Mouse (Mus musculus) right cerebral cortex, postnatal 4 days (tissue): ENCODE measurements at regions not wholly inside any gene's neighbourhood (a gene's known extent, or its start where the extent isn't known, plus 50 kb on each side); places are given as distances from the start of the nearest gene placed in this dataset.
"Not testable (repeated sequence)": the region's sequence is repeated elsewhere in the genome, so short reads cannot be mapped to it uniquely, and the experiment has no call there.

ENCODE experiments used
- DNase-seq: peaks from one replicate; pipeline ENCODE4 v3.0.0-alpha.2; 2022

DNA sequence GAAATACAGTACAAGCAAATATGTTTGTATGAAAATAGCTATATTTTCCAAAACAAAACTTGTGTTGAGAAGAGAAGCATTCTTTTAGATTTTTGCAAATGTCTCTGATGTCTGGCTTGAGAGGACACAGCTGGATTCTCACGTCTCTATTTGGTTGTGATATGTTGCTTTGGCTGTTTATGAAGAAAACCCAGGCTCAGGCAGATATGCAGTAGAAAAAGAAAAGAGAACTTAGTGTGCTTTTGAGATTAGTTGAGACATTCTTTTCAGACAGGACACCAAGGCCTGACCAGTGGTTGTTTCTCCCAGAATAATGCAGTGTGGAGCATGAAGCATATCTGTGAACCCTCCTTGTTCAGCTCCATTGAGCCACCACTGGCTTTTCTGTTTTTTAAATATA lies 178.8 kb upstream of the Mamld1 start:
- DNase-seq = no peak

DNA sequence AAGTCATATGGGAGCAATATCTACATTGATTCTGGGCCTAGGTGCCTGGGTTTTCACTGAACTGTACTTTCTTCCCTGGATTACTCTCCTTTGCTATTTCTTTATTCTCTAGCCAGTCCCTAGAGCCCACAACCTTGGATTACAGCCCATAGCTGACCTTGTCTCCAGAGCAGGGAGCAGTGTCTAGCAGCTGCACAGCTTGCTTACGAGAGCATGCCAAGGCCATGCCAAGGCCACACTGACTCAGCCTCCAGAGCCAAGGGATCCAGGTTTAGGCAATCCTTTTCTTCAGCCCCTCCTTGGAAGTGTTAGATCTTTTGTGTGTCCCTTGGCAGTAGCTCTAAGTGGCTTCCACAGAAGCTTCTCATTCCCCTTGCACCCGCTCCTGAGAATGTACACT lies 168.7 kb upstream of the Mamld1 start:
- no peak for DNase-seq

DNA sequence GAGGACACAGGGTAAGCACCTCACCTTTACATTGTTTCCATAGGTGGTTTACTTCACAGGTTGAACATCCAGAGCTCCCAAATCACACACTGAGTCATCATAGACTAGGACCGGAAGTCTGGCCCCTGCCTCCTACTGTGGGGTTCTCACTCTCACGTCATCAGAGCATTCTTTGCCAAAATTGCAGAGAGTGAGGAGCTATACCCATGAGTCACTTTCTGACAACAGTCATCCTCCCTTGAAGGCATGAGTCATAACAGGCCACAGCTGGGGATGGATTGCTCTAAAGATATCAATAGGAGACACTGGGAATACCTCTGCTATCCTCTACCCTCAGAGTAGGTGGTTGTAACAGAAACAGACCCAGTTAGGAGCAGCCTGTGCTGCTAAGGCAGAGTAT lies 166.6 kb upstream of the Mamld1 start:
- no peak for DNase-seq

DNA sequence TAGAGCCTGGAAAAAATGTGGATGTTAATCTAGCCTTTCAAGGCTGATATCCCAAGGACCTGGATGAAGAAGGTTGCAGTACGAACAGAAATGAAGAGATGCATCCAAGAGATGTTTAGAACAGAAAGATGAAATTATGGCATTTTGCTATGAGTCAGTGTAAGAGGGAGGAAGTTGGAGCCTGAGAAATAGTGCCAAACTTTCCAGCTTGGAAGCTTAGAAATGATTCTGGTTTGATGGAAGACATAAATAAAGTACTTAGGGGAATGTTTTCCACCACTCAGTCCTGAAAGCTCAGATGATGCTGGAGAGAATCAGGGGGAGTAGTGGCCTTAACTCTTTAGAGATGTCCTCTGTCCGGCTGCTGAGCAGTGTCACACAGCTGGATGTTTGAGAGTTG lies 155.5 kb upstream of the Mamld1 start:
- DNase-seq = no peak

DNA sequence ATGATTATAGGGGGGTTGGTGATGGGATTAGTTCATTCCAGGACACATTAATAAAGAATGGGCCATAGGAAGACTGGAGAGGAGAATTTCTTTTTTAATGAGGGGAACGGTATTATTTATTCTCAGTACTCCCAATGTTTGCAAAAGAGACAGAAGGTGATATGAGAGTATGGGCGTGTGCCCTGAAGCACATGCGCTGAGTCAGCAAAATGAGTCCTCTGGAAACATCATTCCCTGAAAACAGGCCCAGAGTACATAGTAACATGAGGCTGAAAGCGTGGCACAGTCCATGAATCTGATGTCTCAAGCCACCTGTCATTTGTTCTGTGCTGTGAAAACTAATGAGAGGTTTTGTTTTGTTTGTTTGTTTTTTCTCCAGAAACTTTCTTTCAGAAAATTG lies 154.5 kb upstream of the Mamld1 start:
- DNase-seq = no peak

DNA sequence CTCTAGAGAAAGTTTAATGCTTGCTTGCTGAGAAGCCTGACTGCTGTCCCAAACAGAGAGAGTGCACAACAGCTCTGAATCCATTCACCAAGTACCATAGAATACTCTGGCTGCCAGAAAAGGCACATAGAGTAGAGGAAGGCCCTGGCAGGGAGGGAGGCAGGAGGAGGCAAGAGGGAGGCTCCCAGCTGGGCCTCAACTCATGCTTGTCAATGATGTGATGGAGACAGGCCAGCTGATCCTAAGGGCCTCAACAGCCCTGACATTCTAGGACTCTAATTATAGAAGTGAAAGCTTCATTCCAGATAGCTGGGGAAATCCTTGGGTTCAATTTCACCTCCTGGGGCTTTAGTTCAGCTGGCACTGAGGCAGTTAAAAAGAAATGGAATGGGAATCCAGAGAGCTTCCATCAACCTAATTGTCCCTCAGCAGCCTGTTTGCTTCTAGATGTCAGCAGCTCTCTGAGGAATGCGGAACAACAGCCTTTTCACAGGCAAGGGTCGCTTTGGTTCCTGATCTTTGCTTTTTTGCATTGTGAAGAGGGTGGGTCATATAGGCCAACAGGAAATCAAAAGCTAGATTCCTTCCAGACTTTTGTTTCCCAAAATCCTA lies 152.8 kb upstream of the Mamld1 start:
- DNase-seq = no peak

DNA sequence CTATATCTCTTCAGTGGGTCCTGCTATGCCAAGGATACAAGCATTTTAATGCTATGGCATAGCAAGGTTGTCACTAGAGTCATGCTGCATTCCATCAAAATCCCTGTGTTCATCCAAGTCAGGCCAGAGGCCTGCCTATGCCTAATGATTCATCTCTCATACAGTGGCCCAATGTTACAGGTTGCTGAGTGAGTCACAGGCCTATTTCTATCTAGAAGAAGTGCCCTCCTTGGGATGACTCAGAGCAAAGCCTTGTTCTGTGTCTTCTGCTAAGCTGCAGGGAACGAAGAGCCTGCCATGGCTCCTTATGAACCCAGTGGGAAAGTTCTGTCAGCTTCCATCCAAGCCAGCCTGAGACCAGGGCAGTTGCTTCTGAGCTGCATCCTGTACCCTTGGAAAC lies 151.2 kb upstream of the Mamld1 start:
- not testable (repeated sequence) for DNase-seq

DNA sequence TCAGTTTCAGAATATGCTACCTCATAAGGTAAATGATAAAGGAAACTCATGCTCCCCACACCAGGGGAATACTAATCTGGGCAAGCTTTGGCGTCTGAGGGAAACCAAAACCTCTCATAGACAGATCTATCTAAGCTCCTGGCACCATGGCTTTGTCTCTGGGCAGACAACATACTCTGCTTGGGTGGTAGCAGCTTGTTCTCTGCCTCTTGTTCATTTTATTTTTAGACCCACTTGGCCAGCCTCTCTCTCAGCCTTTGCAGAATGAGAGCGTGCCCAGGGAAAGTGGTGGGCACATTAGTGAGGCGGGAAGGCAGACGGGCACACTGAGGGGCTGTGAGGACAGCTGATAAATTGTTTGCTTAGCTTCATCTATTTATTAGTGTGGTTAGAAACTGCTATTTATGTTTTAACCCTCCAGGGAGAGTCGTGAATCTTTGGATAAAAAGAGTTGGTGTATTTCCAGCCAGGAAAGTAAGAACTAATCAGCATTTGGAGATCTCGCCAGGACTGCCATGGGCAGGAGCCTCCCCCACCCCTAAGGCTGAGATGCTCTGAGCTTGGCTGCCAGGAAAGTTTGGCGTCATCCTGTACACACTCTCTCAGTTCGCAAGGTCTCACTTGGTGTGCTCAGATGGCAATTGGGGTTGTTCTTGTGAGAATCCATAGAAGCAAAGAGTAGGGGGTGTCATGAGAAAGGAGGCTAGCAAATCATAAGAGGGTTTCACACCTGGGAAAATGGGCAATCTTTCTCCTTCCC lies 150.2 kb upstream of the Mamld1 start:
- DNase-seq = peak; percentile 3

DNA sequence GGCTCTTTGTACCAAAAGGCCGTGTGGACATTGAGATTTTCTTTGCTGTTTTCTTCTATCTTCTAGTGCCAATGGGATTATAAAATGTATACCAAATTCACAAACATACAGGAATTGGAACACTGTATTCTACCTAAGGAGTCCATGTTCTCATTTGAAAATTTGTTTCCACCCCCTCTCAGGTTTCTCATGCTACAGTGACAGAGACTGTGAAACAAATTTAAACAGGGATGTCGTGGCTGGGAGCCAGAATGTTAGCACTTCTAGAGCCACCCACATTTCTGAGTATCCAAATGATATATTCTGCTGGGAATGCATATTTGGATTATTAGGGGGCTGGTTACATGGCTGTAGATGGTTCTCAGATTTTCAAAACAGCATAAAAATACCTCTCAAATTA lies 124.4 kb upstream of the Mamld1 start:
- DNase-seq = no peak

DNA sequence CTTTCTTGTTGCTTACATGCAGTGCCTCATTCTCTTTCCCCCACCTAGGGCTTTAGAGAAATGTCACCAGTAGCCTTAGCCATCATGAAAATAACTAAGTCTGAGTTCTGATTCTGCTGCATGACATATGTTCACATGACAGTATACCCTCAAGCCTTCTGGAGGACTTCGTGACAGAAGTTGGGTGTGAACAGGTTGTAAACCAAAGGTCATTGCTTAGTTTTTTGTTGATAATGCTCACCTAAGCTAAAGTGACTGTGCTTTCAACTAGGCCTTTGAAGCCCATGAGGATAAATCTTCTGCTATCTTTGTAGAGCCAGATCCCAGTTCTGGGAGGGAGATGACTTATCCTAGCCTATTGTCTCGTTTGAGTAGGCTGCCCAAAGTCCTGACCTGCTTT lies 118.1 kb upstream of the Mamld1 start:
- no peak for DNase-seq

DNA sequence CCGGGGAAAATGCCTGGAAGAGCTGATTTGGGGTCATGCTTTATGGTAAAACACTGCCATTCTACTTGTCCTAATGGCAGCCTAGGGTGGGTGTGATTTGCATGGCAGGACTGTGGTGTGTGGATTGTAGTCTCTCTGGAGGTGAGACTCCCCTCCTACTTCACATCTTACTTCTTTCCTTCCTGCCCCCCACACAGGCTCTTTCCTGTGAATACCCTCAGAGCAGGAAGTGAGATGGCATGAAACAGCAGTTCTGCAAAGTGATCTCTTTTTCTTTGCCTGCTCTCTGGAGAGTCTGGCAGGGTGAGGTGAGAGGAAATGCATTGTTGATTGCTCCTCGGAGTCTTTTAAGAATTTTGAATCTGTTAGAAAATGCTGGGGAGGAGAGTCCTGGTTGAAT lies 104.7 kb upstream of the Mamld1 start:
- no peak for DNase-seq

DNA sequence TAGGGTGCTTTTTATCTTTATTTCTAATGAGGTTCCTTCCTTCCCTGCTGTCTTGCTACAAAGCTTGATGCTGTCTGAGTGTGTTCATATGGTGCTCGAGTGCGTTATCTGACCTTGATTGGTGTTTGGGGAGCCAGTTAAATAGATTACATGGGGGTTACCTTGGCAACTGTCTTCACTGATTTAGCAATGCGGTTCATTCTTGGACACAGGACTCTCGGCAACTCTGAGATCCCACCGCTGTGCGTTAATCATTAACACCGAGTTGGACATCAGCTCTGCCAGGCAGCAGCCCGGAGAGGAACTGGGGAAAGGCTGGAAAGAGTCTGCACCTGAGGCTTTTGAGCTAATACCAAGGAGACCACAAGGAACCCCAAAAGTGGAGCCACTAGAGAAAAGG lies 104.0 kb upstream of the Mamld1 start:
- DNase-seq = no peak

DNA sequence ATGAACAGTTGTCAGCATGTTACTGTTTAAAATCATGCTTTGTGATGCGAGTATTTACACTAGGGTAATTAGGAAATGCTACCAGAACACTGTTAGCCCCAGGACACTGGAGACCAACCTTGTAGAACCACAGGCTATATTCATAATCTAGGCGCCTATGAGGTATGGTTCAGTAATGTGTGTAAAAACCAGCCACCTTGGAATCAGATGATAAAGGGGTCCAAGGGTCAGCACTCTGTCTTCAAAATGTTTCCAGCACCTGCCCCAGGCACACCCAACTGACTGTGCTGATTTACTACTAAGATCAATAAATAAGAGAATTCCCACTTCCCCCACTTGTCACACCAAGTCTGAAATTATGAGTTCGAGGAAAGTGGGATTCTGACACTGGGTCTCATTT lies 100.8 kb upstream of the Mamld1 start:
- no peak for DNase-seq

DNA sequence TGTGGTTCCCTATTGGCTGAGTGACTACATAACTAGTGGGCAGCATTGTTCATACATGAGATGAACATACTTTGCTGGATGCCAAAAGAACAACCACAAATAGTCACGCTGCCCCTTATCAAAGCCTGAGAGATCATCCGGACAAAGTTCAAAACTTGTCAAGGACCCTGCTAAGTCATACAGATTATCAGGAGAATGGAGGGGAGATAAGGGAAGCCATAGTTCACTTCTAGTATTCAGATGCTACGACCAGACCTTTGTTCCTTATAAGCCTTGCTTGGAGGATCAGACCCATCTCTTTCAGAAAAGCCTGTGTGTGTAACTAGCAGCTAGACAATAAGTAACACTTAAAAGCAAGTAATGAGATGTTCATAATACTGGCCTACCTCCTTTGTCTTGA lies 97.0 kb upstream of the Mamld1 start:
- no peak for DNase-seq
